Mouse (Mus musculus) embryonic facial prominence, embryonic 11.5 days (tissue): ENCODE results near the gene Slc32a1. TPM values are rescaled to one million over a fixed set of nuclear protein-coding genes. Genes with fewer than 3 reads are reported as not detected.

Source experiments
- ATAC-seq: fragments of 200-750 bp; cut with Nextera tagmentation; replicated peaks from 2 replicates; pipeline ENCODE4 v1.8.0; 2017; ENCODE audit warnings: low read depth; ENCODE audit not compliant: insufficient number of reproducible peaks, low FRiP score, low TSS enrichment
- DNase-seq: peaks from one replicate; pipeline ENCODE4 v3.0.0-alpha.2; 2015; ENCODE audit warnings: low spot score
- H3K27ac ChIP-seq: fragments of 300-500 bp; sonication (generic); replicated peaks from 2 replicates; pipeline ENCODE4 v1.5.1; 2014; ENCODE audit warnings: mild to moderate bottlenecking, low read depth, low read length, control low read depth
- H3K27me3 ChIP-seq: fragments of 300-500 bp; sonication (generic); 2 replicates; pipeline ENCODE4 v1.6.1; 2014; ENCODE audit warnings: mild to moderate bottlenecking, low read length, moderate library complexity, mixed read lengths; ENCODE audit not compliant: control insufficient read depth, insufficient read depth
- H3K36me3 ChIP-seq: fragments of 300-500 bp; sonication (generic); replicated peaks from 2 replicates; pipeline ENCODE4 v1.6.1; 2014; ENCODE audit warnings: low read depth, mild to moderate bottlenecking, low read length, moderate library complexity, mixed read lengths; ENCODE audit not compliant: control insufficient read depth, insufficient read depth
- H3K4me1 ChIP-seq: fragments of 300-500 bp; sonication (generic); 2 replicates; pipeline ENCODE4 v1.6.1; 2014; ENCODE audit warnings: low read length, mixed read lengths; ENCODE audit not compliant: control insufficient read depth, insufficient read depth
- H3K4me2 ChIP-seq: fragments of 300-500 bp; sonication (generic); 2 replicates; pipeline ENCODE4 v1.6.1; 2014; ENCODE audit warnings: low read depth, mild to moderate bottlenecking, control low read depth, low read length, moderate library complexity
- H3K4me3 ChIP-seq: fragments of 300-500 bp; sonication (generic); 2 replicates; pipeline ENCODE4 v1.5.1; 2014; ENCODE audit warnings: low read depth, low read length, control low read depth
- H3K9ac ChIP-seq: fragments of 300-500 bp; sonication (generic); replicated peaks from 2 replicates; pipeline ENCODE4 v1.6.1; 2014; ENCODE audit warnings: mild to moderate bottlenecking, control low read depth, low read length
- H3K9me3 ChIP-seq: fragments of 300-500 bp; sonication (generic); replicated peaks from 2 replicates; pipeline ENCODE4 v1.6.1; 2016; ENCODE audit warnings: mild to moderate bottlenecking, low read length, inconsistent platforms, mixed read lengths; ENCODE audit not compliant: control insufficient read depth
- WGBS: fragments of 180-500 bp; shearing (Covaris S2); extraction: QIAGEN DNeasy Blood & Tissue Kit; methylation state at CpG from one replicate; pipeline ENCODE4 v1.1.7; 2014; 5-methylcytosine and 5-hydroxymethylcytosine counted together
- microRNA counts: library from miRNA; unstranded; fragments of <30 nt; microRNA quantifications from one replicate; lab custom pipeline; 2016
- microRNA-seq: library from miRNA; unstranded; fragments of <30 nt; microRNA quantifications from one replicate; pipeline ENCODE4, GENCODE M21; 2016; ENCODE audit warnings: borderline number of aligned reads
- polyA plus RNA-seq: library from polyadenylated mRNA; unstranded; fragments of >200 nt; fragmentation: Nextera tagmentation; extraction: Ambion mirVana; gene quantifications from 2 replicates; pipeline ENCODE4 v1.2.1, GENCODE M21; 2014

The Slc32a1 gene
- polyA plus RNA-seq, 1 experiment from 2014 or later, result 0.27 TPM

GRCm38 (mm10) chr2:158654717-158655116, 44.1 kb downstream of the Slc32a1 start:
- no peaks in the 10 kb centered on the region for H3K36me3 ChIP-seq
- no peaks in the 10 kb centered on the region for H3K27me3 ChIP-seq
- no peak overlapping the region for H3K27ac ChIP-seq
- H3K9me3 ChIP-seq, result no peaks in the 10 kb centered on the region
- DNase-seq (no peak), ATAC-seq (no peak)
- no peak overlapping the region for H3K9ac ChIP-seq
- no peak overlapping the region for H3K4me3 ChIP-seq
- no peaks in the 10 kb centered on the region for H3K4me1 ChIP-seq
- 83% methylated on average over 9 of the region's 9 CpGs for WGBS
- H3K4me2 ChIP-seq, result no peak overlapping the region

DNA sequence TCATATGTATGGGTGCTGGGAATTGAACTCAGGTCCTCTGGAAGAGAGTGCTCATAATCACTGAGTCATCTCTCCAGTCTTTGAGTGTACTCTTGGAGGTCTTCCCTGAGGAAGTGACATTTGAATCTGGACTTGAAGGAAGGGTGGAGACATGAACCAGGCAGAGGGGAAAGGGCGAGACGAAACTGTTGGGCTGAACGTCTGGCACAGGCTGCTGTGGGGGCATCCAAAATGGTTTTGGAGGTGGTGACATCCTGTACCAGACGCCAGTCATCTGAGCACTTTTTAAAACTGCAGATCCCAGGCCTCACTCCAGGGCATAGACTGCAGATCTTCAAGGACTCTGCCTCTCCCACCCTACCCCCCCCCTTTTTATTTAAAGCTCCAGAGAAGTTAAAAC, 45.2 kb downstream of the Slc32a1 start:
- Histone ChIP-seq H3K9ac (no peak overlapping the region), H3K4me3 (no peak overlapping the region), H3K4me1 (no peaks in the 10 kb centered on the region), H3K9me3 (no peaks in the 10 kb centered on the region), H3K27ac (no peak overlapping the region), H3K27me3 (no peaks in the 10 kb centered on the region), H3K4me2 (no peak overlapping the region), H3K36me3 (no peaks in the 10 kb centered on the region)
- ATAC-seq, result no peak
- no peak for DNase-seq
- 77% methylated on average over 4 of the region's 4 CpGs for WGBS

DNA sequence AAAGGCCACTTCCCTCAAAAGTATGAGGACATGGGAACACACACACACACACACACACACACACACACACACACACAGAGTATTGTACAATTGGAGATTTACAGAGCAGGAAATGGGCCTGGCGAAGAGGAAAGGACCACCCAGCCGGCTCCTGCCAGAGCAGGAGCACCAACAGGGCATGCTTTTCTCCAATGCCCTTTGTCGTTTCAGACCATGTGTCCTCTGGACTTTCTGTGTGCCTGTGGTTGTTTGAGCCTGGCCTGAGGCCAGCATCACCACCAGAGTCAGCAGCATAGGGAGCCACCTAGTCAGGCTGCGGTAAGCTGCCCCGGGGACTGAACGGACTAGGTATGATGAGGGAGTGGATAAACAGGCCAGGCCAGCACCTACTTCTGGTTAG, 48.3 kb downstream of the Slc32a1 start:
- Histone ChIP-seq H3K4me2 (no peak overlapping the region), H3K9ac (no peak overlapping the region), H3K27ac (no peak overlapping the region), H3K27me3 (no peaks in the 10 kb centered on the region), H3K4me3 (no peak overlapping the region), H3K36me3 (no peaks in the 10 kb centered on the region), H3K9me3 (no peaks in the 10 kb centered on the region), H3K4me1 (no peaks in the 10 kb centered on the region)
- no peak for DNase-seq
- ATAC-seq, result peak; percentile 76; the same call in 1 of the 2 replicates
- WGBS, result 41% methylated on average over 6 of the region's 6 CpGs

GRCm38 (mm10) chr2:158659346-158659745, 48.8 kb downstream of the Slc32a1 start:
- H3K36me3 ChIP-seq, result no peaks in the 10 kb centered on the region
- no peak overlapping the region for H3K27ac ChIP-seq
- H3K9ac ChIP-seq, result no peak overlapping the region
- DNase-seq (no peak), ATAC-seq (no peak)
- no peak overlapping the region for H3K4me2 ChIP-seq
- no peaks in the 10 kb centered on the region for H3K27me3 ChIP-seq
- 74% methylated on average over 3 of the region's 3 CpGs for WGBS
- no peak overlapping the region for H3K4me3 ChIP-seq
- H3K9me3 ChIP-seq, result no peaks in the 10 kb centered on the region
- no peaks in the 10 kb centered on the region for H3K4me1 ChIP-seq

DNA sequence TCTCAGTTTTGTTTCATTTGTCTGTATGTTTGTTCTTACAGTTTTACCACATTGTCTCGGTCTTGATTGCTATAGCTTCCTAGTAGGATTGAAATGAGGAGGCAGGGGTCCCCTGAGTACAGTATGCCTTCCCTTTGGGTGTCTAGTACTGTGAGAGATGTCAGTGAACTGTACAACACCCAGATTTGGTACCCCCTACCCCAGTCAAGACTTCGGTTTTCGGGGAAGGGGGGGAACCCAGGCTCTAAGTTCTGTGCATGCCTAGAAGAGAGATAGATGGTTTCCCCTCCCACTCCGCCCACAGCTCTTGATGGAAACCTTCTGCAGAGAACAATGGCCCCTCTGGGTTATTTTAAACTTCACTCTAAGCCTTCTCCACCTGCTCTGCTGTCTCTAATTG, 54.5 kb downstream of the Slc32a1 start, which contains the start of gene Ppp1r16b:
TSS of gene Ppp1r16b (plus strand) at position 301 of the 400 bp plus-strand sequence.
- H3K27ac ChIP-seq, result no peak within 1 kb of the TSS
- no peak within 1 kb of the TSS for H3K4me3 ChIP-seq
- peaks cover 36% of the 10 kb centered on the region for H3K27me3 ChIP-seq
- peaks cover 4% of the 10 kb centered on the region; the same call in 1 of the 2 replicates for H3K4me1 ChIP-seq
- WGBS, result 84% methylated on average over 4 of the region's 4 CpGs
- no peak for DNase-seq
- H3K9me3 ChIP-seq, result no peaks in the 10 kb centered on the region
- ATAC-seq, result no peak
- no peak within 1 kb of the TSS for H3K4me2 ChIP-seq
- H3K36me3 ChIP-seq, result no peaks in the 10 kb centered on the region
- no peak within 1 kb of the TSS for H3K9ac ChIP-seq

MicroRNAs within 50 kb of the gene (microRNA counts, 519-probe panel; counts per million panel counts)
- not detected for microRNA mmu-miR-3474 (lab: Ali Mortazavi, UCI)

Small RNAs within 50 kb of the gene (microRNA-seq; reads per million reads assigned to microRNA genes)
- gene Mir3474, result 5.2 reads per million, percentile 4 among the genes with 10 or more reads in this experiment

Other genes with a start within 250 kb of the Slc32a1 start
- 6.9 and 8.0 TPM in 2 replicates for gene Snhg11, start 235.1 kb upstream of the Slc32a1 start, polyA plus RNA-seq
- gene Ralgapb, start 200.9 kb upstream of the Slc32a1 start, polyA plus RNA-seq, result 20.4 and 20.6 TPM in 2 replicates
- not detected in 2 replicates for gene Adig, start 108.2 kb upstream of the Slc32a1 start, polyA plus RNA-seq
- 0.24 and 0.55 TPM in 2 replicates for gene Arhgap40, start 98.0 kb upstream of the Slc32a1 start, polyA plus RNA-seq
- gene Actr5, start 14.1 kb downstream of the Slc32a1 start, polyA plus RNA-seq, result 15.8 and 16.5 TPM in 2 replicates
- 2.2 and 2.3 TPM in 2 replicates for gene Ppp1r16b, start 54.6 kb downstream of the Slc32a1 start, polyA plus RNA-seq
- gene Fam83d, start 157.3 kb downstream of the Slc32a1 start, polyA plus RNA-seq, result 47.1 and 54.1 TPM in 2 replicates
- gene Dhx35, start 184.0 kb downstream of the Slc32a1 start, polyA plus RNA-seq, result 15.6 and 16.8 TPM in 2 replicates